Mouse (Mus musculus) liver, embryonic 14.5 days (tissue): ENCODE measurements around the gene Tbx6. TPM values are rescaled to one million over a fixed set of nuclear protein-coding genes. Genes with fewer than 3 reads are reported as not detected.
A peak's percentile ranks its signal among the peaks of the same experiment; 100 is the strongest.
"Not testable (repeated sequence)": the region's sequence is repeated elsewhere in the genome, so short reads cannot be mapped to it uniquely, and the experiment has no call there.

Experiments
- ATAC-seq: fragments of 200-750 bp; cut with Nextera tagmentation; 2 replicates; pipeline ENCODE4 v1.8.0; 2017; ENCODE audit warnings: moderate number of reproducible peaks, mild to moderate bottlenecking, moderate library complexity; ENCODE audit not compliant: insufficient read depth
- DNase-seq, 3 experiments: peaks; one replicate each; pipeline ENCODE4 v3.0.0-alpha.2; 2012 to 2013; ENCODE audit warnings: low read depth in 3 of 3, low spot score in 3 of 3
- H3K27ac ChIP-seq: fragments of 300-500 bp; sonication (generic); 2 replicates; pipeline ENCODE4 v1.5.1; 2014; ENCODE audit warnings: moderate library complexity, mild to moderate bottlenecking, control low read depth, inconsistent platforms
- H3K27me3 ChIP-seq: fragments of 300-500 bp; sonication (generic); 2 replicates; pipeline ENCODE4 v1.6.1; 2014; ENCODE audit warnings: mild to moderate bottlenecking, low read length, moderate library complexity; ENCODE audit not compliant: control insufficient read depth, insufficient read depth
- H3K36me3 ChIP-seq: fragments of 300-500 bp; sonication (generic); replicated peaks from 2 replicates; pipeline ENCODE4 v1.6.1; 2014; ENCODE audit warnings: low read depth; ENCODE audit not compliant: control insufficient read depth, insufficient read depth
- H3K4me1 ChIP-seq, 2 experiments: fragments of 200-500 bp in 1 of 2; fragments of 300-500 bp in 1 of 2; sonication (generic) in 1 of 2; replicated peaks; 2 replicates each; pipeline ENCODE4 v1.6.1; 2012 to 2014; ENCODE audit warnings: antibody characterized with exemption in 1 of 2, inconsistent platforms in 1 of 2, low read length in 1 of 2; ENCODE audit not compliant: control insufficient read depth in 2 of 2, insufficient read depth in 2 of 2
- H3K4me2 ChIP-seq: fragments of 300-500 bp; sonication (generic); 2 replicates; pipeline ENCODE4 v1.6.1; 2014; ENCODE audit warnings: low read depth, mild to moderate bottlenecking, control low read depth, moderate library complexity
- H3K4me3 ChIP-seq, 2 experiments: fragments of 200-500 bp in 1 of 2; fragments of 300-500 bp in 1 of 2; sonication (generic) in 1 of 2; 2 replicates each; pipeline ENCODE4 v1.5.1; 2012 to 2014; ENCODE audit warnings: low read depth in 2 of 2, low read length in 2 of 2, mild to moderate bottlenecking in 2 of 2, control low read depth in 1 of 2, inconsistent platforms in 1 of 2, moderate library complexity in 1 of 2; ENCODE audit not compliant: insufficient read depth in 1 of 2
- H3K9ac ChIP-seq: fragments of 300-500 bp; sonication (generic); replicated peaks from 2 replicates; pipeline ENCODE4 v1.6.1; 2014; ENCODE audit warnings: mild to moderate bottlenecking, control low read depth, moderate library complexity
- H3K9me3 ChIP-seq: fragments of 300-500 bp; sonication (generic); 2 replicates; pipeline ENCODE4 v1.6.1; 2016; ENCODE audit warnings: low read length, mixed read lengths; ENCODE audit not compliant: control insufficient read depth
- CTCF ChIP-seq: IDR thresholded peaks from 2 replicates; pipeline ENCODE4 v1.5.1; 2016; ENCODE audit warnings: antibody characterized with exemption, low read depth, control low read depth
- EP300 ChIP-seq: IDR thresholded peaks from 2 replicates; pipeline ENCODE4 v1.6.1; 2016; ENCODE audit warnings: antibody characterized with exemption, low read depth
- WGBS: fragments of 180-500 bp; shearing (Covaris S2); extraction: QIAGEN DNeasy Blood & Tissue Kit; methylation state at CpG from one replicate; pipeline ENCODE4 v1.1.7; 2014; ENCODE audit not compliant: insufficient replicate concordance; 5-methylcytosine and 5-hydroxymethylcytosine counted together
- polyA plus RNA-seq, 2 experiments: library from polyadenylated mRNA; depleted of rRNA in 1 of 2; stranded (reverse) in 1 of 2; unstranded in 1 of 2; fragments of >200 nt; fragmentation: Nextera tagmentation in 1 of 2; extraction: Ambion mirVana in 1 of 2; gene quantifications; 2 replicates each; pipeline versions ENCODE4 v1.2.1 to v1.2.3; 2012 to 2014

Tbx6 gene
- polyA plus RNA-seq, 2 experiments: 0.43 to 1.3 TPM

DNA sequence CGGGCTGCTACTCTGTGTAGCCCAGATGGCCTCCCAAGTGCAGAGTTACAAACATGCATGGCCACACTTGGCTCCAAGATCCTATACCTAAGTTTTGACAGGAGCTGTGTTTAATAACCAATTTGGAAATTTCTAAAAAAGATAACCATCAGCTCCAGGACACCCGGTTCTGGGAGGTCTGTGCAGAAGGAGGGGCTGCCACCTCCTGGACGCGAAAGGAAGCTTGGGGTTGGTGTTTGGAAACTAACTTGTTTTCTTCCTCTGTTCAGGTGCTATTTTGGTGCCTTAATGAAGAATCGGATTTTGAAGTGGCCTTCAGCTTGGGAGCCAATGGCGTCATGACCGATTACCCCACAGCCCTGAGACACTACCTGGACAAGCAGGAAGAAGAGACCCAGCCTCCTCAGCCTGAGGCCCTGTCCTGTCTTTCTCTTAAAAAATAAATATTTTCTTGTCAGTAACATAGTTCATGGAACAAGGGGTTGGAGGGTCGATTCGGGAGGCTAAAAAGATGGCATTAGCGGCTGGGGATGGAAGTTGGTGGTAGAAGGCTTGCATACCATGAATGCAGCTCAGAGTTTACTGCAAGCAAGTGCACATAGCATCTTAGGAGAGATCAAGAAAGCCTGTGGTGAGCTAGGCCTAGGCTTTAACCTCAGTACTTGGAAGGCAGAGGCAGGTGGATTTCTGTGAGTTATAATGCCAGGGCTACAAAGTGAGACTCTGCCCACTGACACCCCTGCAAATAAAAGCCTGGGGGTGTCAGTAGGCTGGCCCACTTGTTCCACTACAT lies 5.9 kb upstream of the Tbx6 start:
- H3K4me3 ChIP-seq: no peak overlapping the region
- peaks cover 7% of the 10 kb centered on the region for H3K36me3 ChIP-seq
- TF ChIP-seq CTCF (peak; percentile 30), EP300 (no peak)
- WGBS: 67% methylated on average over 10 of the region's 10 CpGs
- no peak overlapping the region for H3K9ac ChIP-seq
- H3K9me3 ChIP-seq: no peaks in the 10 kb centered on the region
- no peak overlapping the region for H3K4me2 ChIP-seq
- no peak overlapping the region for H3K27ac ChIP-seq
- H3K27me3 ChIP-seq: no peaks in the 10 kb centered on the region
- no peak for ATAC-seq
- no peak for DNase-seq
- H3K4me1 ChIP-seq: peaks cover 7 to 28% of the 10 kb centered on the region in 2 experiments

GRCm38 (mm10) chr7:126775978-126776234 lies 5.4 kb upstream of the Tbx6 start:
- H3K4me2 ChIP-seq: peak overlapping the region; percentile 92
- TF ChIP-seq EP300 (no peak), CTCF (no peak)
- H3K4me3 ChIP-seq: no peak overlapping the region
- ATAC-seq: no peak
- peaks cover 7 to 29% of the 10 kb centered on the region in 2 experiments for H3K4me1 ChIP-seq
- H3K27me3 ChIP-seq: no peaks in the 10 kb centered on the region
- no peaks in the 10 kb centered on the region for H3K9me3 ChIP-seq
- no peak overlapping the region for H3K27ac ChIP-seq
- no peak overlapping the region for H3K9ac ChIP-seq
- 72% methylated on average over 3 of the region's 3 CpGs for WGBS
- DNase-seq: no peak
- H3K36me3 ChIP-seq: peaks cover 7% of the 10 kb centered on the region

GRCm38 (mm10) chr7:126776598-126777057 lies 4.7 kb upstream of the Tbx6 start, which contains the start of gene Ypel3:
Ypel3 (plus strand) TSS chr7:126776955.
- Histone ChIP-seq H3K9ac (peak within 1 kb of the TSS; percentile 97), H3K27ac (peak within 1 kb of the TSS; percentile 85), H3K9me3 (no peaks in the 10 kb centered on the region), H3K4me2 (peak within 1 kb of the TSS; percentile 92), H3K4me1 (peaks cover 7 to 29% of the 10 kb centered on the region in 2 experiments), H3K36me3 (peaks cover 7% of the 10 kb centered on the region), H3K27me3 (no peaks in the 10 kb centered on the region), H3K4me3 (peak within 1 kb of the TSS; percentile 78 to 87)
- 0% methylated on average over 25 of the region's 37 CpGs for WGBS
- ATAC-seq: peak; percentile 90
- TF ChIP-seq CTCF (0 out of 2 replicates have a peak, but pooled peaks have one; percentile 18), EP300 (no peak)
- peak; percentile 85 to 86 (median 86) for DNase-seq

DNA sequence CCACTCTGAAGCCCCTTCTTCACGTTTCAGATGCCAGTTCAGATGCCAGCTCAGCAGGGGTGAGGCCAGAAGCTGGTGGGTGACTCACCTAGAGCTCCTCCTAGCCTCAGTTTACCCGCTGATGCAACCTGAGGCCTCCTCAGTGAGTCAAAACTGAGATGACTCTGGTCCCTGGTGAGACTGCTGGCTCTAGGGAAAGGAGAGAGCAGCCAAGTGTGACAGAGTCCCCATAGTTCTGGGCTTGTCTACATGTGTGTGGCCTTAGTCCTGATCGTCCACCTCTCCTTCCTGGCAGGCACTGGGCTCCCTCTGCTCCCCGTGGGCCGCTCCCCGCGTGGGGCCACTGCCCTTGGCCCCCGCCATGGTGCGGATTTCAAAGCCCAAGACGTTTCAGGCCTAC lies 3.8 kb upstream of the Tbx6 start:
- H3K4me3 ChIP-seq: peak overlapping the region; percentile 78 to 87
- peaks cover 7% of the 10 kb centered on the region for H3K36me3 ChIP-seq
- H3K4me2 ChIP-seq: peak overlapping the region; percentile 92
- DNase-seq: no peak
- no peak for TF ChIP-seq CTCF
- no peak for TF ChIP-seq EP300
- peak overlapping the region; percentile 97 for H3K9ac ChIP-seq
- no peaks in the 10 kb centered on the region for H3K9me3 ChIP-seq
- no peak for ATAC-seq
- H3K27me3 ChIP-seq: no peaks in the 10 kb centered on the region
- H3K4me1 ChIP-seq: peaks cover 7 to 29% of the 10 kb centered on the region in 2 experiments
- 60% methylated on average over 10 of the region's 10 CpGs for WGBS
- H3K27ac ChIP-seq: peak overlapping the region; percentile 85

GRCm38 (mm10) chr7:126778147-126778546 lies 3.1 kb upstream of the Tbx6 start:
- Histone ChIP-seq H3K9ac (peak overlapping the region; percentile 97; the same call in 1 of the 2 replicates), H3K36me3 (peaks cover 7% of the 10 kb centered on the region), H3K9me3 (no peaks in the 10 kb centered on the region), H3K4me3 (peak overlapping the region; percentile 78 to 87; a peak in 3 of 4 replicates), H3K4me1 (peaks cover 7 to 29% of the 10 kb centered on the region in 2 experiments), H3K27ac (peak overlapping the region; percentile 85; the same call in 1 of the 2 replicates), H3K4me2 (peak overlapping the region; percentile 92), H3K27me3 (no peaks in the 10 kb centered on the region)
- TF ChIP-seq EP300: no peak
- TF ChIP-seq CTCF: no peak
- whole genome bisulfite sequencing: 90% methylated on average over 3 of the region's 3 CpGs
- DNase-seq (no peak), ATAC-seq (no peak)

- peaks cover 7 to 27% of the 10 kb centered on the region in 2 experiments for H3K4me1 ChIP-seq
Observed at GRCm38 (mm10) chr7:126779101-126779500, 2.2 kb upstream of the Tbx6 start.

More at GRCm38 (mm10) chr7:126779101-126779500, 2.2 kb upstream of the Tbx6 start:
- H3K36me3 ChIP-seq, H3K9ac ChIP-seq, H3K4me2 ChIP-seq, ATAC-seq, DNase-seq, H3K9me3 ChIP-seq, H3K27me3 ChIP-seq, H3K4me3 ChIP-seq, H3K27ac ChIP-seq: not testable (repeated sequence)
- WGBS: 71% methylated on average over 7 of the region's 7 CpGs
